Mouse (Mus musculus) left cerebral cortex, adult 8-10 months (tissue): ENCODE measurements around the gene Ndufs8. TPM values are rescaled to one million over a fixed set of nuclear protein-coding genes. Genes with fewer than 3 reads are reported as not detected.

Experiments
- DNase-seq, 2 experiments: peaks; one replicate each; pipeline ENCODE4 v3.0.0; 2022; ENCODE audit warnings: low spot score in 2 of 2
- total RNA-seq, 4 experiments: library from RNA; stranded (reverse); gene quantifications; 2 replicates each; pipeline ENCODE4 v1.2.4; 2022

Ndufs8 gene
- total RNA-seq, 4 experiments from 2014 or later = 136 to 159 (median 145) TPM

GRCm38 (mm10) chr19:3905261-3905969 is 7.2 kb downstream of the Ndufs8 start:
- no peak for DNase-seq

- DNase-seq = no peak
Measured at GRCm38 (mm10) chr19:3904363-3904675, 8.3 kb downstream of the Ndufs8 start.

- DNase-seq = no peak
Measured at GRCm38 (mm10) chr19:3903648-3904362, 8.8 kb downstream of the Ndufs8 start.

- DNase-seq = no peak
Measured at GRCm38 (mm10) chr19:3902966-3903365, 9.6 kb downstream of the Ndufs8 start.

- no peak for DNase-seq
Measured at GRCm38 (mm10) chr19:3899618-3900017, 13.0 kb downstream of the Ndufs8 start.

- no peak for DNase-seq
Measured at GRCm38 (mm10) chr19:3898952-3899351, 13.6 kb downstream of the Ndufs8 start.

- DNase-seq = no peak
Measured at GRCm38 (mm10) chr19:3897557-3897956, 15.0 kb downstream of the Ndufs8 start.

- no peak for DNase-seq
Measured at GRCm38 (mm10) chr19:3896208-3896607, 16.4 kb downstream of the Ndufs8 start.

- DNase-seq = no peak
Measured at GRCm38 (mm10) chr19:3895171-3895631, 17.4 kb downstream of the Ndufs8 start.

GRCm38 (mm10) chr19:3894294-3894693 is 18.3 kb downstream of the Ndufs8 start:
- DNase-seq = no peak

- no peak for DNase-seq
Measured at GRCm38 (mm10) chr19:3893545-3894116, 18.9 kb downstream of the Ndufs8 start.

- DNase-seq = no peak
Measured at GRCm38 (mm10) chr19:3890181-3890580, 22.4 kb downstream of the Ndufs8 start.

- no peak for DNase-seq
Measured at GRCm38 (mm10) chr19:3889096-3889495, 23.5 kb downstream of the Ndufs8 start.

- DNase-seq = no peak
Measured at GRCm38 (mm10) chr19:3884325-3884990, 28.1 kb downstream of the Ndufs8 start.

GRCm38 (mm10) chr19:3882214-3882613 is 30.4 kb downstream of the Ndufs8 start:
- DNase-seq = no peak

GRCm38 (mm10) chr19:3880054-3880848 is 32.3 kb downstream of the Ndufs8 start:
- DNase-seq = no peak

GRCm38 (mm10) chr19:3875045-3875444 is 37.5 kb downstream of the Ndufs8 start:
- no peak for DNase-seq

GRCm38 (mm10) chr19:3872373-3872772 is 40.2 kb downstream of the Ndufs8 start:
- no peak for DNase-seq

GRCm38 (mm10) chr19:3871468-3871867 is 41.1 kb downstream of the Ndufs8 start:
- DNase-seq = no peak

- no peak for DNase-seq
Measured at GRCm38 (mm10) chr19:3868290-3868689, 44.3 kb downstream of the Ndufs8 start.

GRCm38 (mm10) chr19:3864960-3865359 is 47.6 kb downstream of the Ndufs8 start:
- no peak for DNase-seq
